11 mouse cellular contexts compared by ENCODE assay signal in the genomic region with DNA sequence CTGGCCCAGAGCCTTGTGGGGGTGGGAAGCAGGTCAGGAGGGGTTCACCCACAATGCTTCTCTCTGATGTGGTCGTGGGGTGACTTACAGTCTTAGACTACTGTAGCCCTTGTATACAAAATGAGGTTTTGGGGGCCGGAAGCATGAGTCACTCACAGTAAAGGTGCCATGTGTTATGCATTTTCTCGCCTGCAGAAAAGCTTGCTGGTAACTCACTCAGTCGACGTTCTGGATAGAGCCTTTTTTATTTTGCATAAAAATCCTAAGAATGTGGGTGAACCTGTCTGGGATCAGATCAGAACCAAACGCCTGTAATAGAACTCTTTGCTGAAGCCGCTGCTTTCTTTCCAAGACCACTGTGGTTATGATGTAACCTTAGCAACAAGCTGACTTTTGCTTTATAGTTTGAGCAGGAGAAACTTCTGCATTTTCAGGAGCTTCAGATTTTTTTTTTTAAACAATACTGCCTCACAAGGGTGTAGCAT. TPM values are rescaled to one million over a fixed set of nuclear protein-coding genes. Genes with fewer than 3 reads are reported as not detected.
DNase-seq lines count a peak whose midpoint lies in the region; ATAC-seq lines count a peak whose summit lies in the region.
"Had no signal": no experiment of that assay in that cellular context is flagged by ENCODE, and none has a peak within 500 bp of the region (broad histone marks: within the 10 kb centered on the region; RNA-seq: fewer than 3 reads in every experiment).

No protein-coding gene starts in this region.

- no peak overlapping the region for H3K9ac ChIP-seq in stomach, embryonic 16.5 days (ENCODE audit: low read length)

- H3K27me3 ChIP-seq in stomach, embryonic 16.5 days (ENCODE audit: control insufficient read depth, insufficient read depth, low read length): no peaks in the 10 kb centered on the region
- H3K27me3 ChIP-seq in hindbrain, embryonic 10.5 days (ENCODE audit: insufficient read depth, poor library complexity, severe bottlenecking): peaks cover 44% of the 10 kb centered on the region

- whole genome bisulfite sequencing in stomach, embryonic 16.5 days: 23% methylated on average over 7 of the region's 7 CpGs
- 41% methylated on average over 7 of the region's 7 CpGs for WGBS in hindbrain, embryonic 10.5 days

- H3K4me1 ChIP-seq in stomach, embryonic 16.5 days (ENCODE audit: control insufficient read depth, insufficient read depth, low read length): peaks cover 31% of the 10 kb centered on the region
- peaks cover 24% of the 10 kb centered on the region for H3K4me1 ChIP-seq in hindbrain, embryonic 10.5 days (replicated peaks)

- no peak overlapping the region for H3K4me3 ChIP-seq in stomach, embryonic 16.5 days (replicated peaks; ENCODE audit: low read length)
- H3K4me3 ChIP-seq in hindbrain, embryonic 10.5 days: no peak overlapping the region

- peak overlapping the region; percentile 22 for H3K4me2 ChIP-seq in stomach, embryonic 16.5 days (ENCODE audit: low read depth, low read length)

- H3K36me3 ChIP-seq in stomach, embryonic 16.5 days (ENCODE audit: control insufficient read depth, insufficient read depth, low read length): no peaks in the 10 kb centered on the region
- H3K36me3 ChIP-seq in hindbrain, embryonic 10.5 days: no peaks in the 10 kb centered on the region

- peak overlapping the region; percentile 40; the same call in 1 of the 2 replicates for H3K27ac ChIP-seq in stomach, embryonic 16.5 days (ENCODE audit: low read length)
- no peak overlapping the region for H3K27ac ChIP-seq in hindbrain, embryonic 10.5 days

- peak; percentile 86 for ATAC-seq in inflammation-experienced regulatory T-cells, adult 6 months
- no peak for ATAC-seq in stomach, embryonic 16.5 days (ENCODE audit: insufficient read depth, low FRiP score)
- no peak for ATAC-seq in megakaryocyte-erythroid progenitor cell, adult 5-6 weeks (replicated peaks; ENCODE audit: low FRiP score, low TSS enrichment, poor library complexity, severe bottlenecking)

- intact Hi-C loops in left cerebral cortex, postnatal 25 days (cut with DNase I): no loop called here
- intact Hi-C loops in left cerebral cortex, postnatal 10 days (cut with DNase I): no loop called here

- peak; percentile 21 to 75 for DNase-seq in left cerebral cortex, postnatal 25 days (ENCODE audit: low spot score in 2 of 2)
- DNase-seq in left cerebral cortex, postnatal 10 days (ENCODE audit: extremely low spot score in 1 of 2, low spot score in 2 of 2): no peak
- DNase-seq in Muller cell, postnatal 12 days (ENCODE audit: inconsistent ontology term): peak; percentile 60
- no peak for DNase-seq in urinary bladder, postnatal 25 days (ENCODE audit: low spot score)
- no peak for DNase-seq in hindbrain, embryonic 10.5 days (ENCODE audit: low spot score)
- DNase-seq: gastrocnemius, postnatal 14 days; layer of hippocampus, adult 9-11 months; retina, postnatal 1 day had no signal

- H3K9me3 ChIP-seq in stomach, embryonic 16.5 days (replicated peaks; ENCODE audit: control insufficient read depth, low read length): no peaks in the 10 kb centered on the region
- H3K9me3 ChIP-seq in hindbrain, embryonic 10.5 days: no peaks in the 10 kb centered on the region

RNA-seq across cellular contexts. Expression of gene Metrnl, which starts 5.2 kb away (rescaled TPM):
- total RNA-seq in left cerebral cortex, postnatal 25 days (2021): 10 to 100 TPM; 10.4 to 14.7 TPM
- total RNA-seq in left cerebral cortex, postnatal 10 days (2021): 1 to 10 TPM; 5.4 to 9.2 TPM
- 1 to 10 TPM in 2 of 3 experiments, under 1 TPM in 1; 0.55 to 3.0 (median 2.1) TPM for polyA plus RNA-seq in inflammation-experienced regulatory T-cells, adult 6 months (2017; shearing (Covaris generic))
- polyA plus RNA-seq in stomach, embryonic 16.5 days (2015; fragmentation: Nextera tagmentation; extraction: Ambion mirVana): 38.5 and 48.1 TPM in 2 replicates
- total RNA-seq in megakaryocyte-erythroid progenitor cell, adult 5-6 weeks (2014; fragmentation: Nextera tagmentation): not detected in 2 replicates
- 1.6 TPM in 1 of 2 replicates, not detected in the other for total RNA-seq in megakaryocyte-erythroid progenitor cell, adult 5-6 weeks (2017)
- 22.1 and 33.2 TPM in 2 replicates for polyA plus RNA-seq in hindbrain, embryonic 10.5 days (2016; fragmentation: Nextera tagmentation; extraction: Ambion mirVana)

RNA-seq across cellular contexts. Expression of gene B3gntl1, which starts 33.6 kb away (rescaled TPM):
- 1 to 10 TPM; 5.8 to 6.8 TPM for total RNA-seq in left cerebral cortex, postnatal 25 days (2021)
- 1 to 10 TPM; 6.9 to 7.0 TPM for total RNA-seq in left cerebral cortex, postnatal 10 days (2021)
- polyA plus RNA-seq in inflammation-experienced regulatory T-cells, adult 6 months (2017; shearing (Covaris generic)): 10 to 100 TPM in 2 of 3 experiments, 1 to 10 TPM in 1; 6.4 to 12.1 (median 10.7) TPM
- polyA plus RNA-seq in stomach, embryonic 16.5 days (2015; fragmentation: Nextera tagmentation; extraction: Ambion mirVana): 8.7 and 9.1 TPM in 2 replicates
- 7.4 and 11.1 TPM in 2 replicates for total RNA-seq in megakaryocyte-erythroid progenitor cell, adult 5-6 weeks (2014; fragmentation: Nextera tagmentation)
- total RNA-seq in megakaryocyte-erythroid progenitor cell, adult 5-6 weeks (2017): 8.2 and 8.8 TPM in 2 replicates
- polyA plus RNA-seq in hindbrain, embryonic 10.5 days (2016; fragmentation: Nextera tagmentation; extraction: Ambion mirVana): 7.3 and 7.6 TPM in 2 replicates

Comparison
In these comparisons a context has a peak if more than half of its experiments do, and no peak if none do; other contexts are left out.
1. DNase-seq: peak in left cerebral cortex, postnatal 25 days (2 of 2) and Muller cell, postnatal 12 days (single experiment); none in left cerebral cortex, postnatal 10 days (0 of 2), urinary bladder, postnatal 25 days (single experiment) and hindbrain, embryonic 10.5 days (single experiment).